Mouse (Mus musculus): ENCODE measurements around the gene Nr4a3. TPM values are rescaled to one million over a fixed set of nuclear protein-coding genes. Genes with fewer than 3 reads are reported as not detected.

The Nr4a3 gene
- polyA plus RNA-seq, 1 experiment: 6.5 TPM

- DNase-seq (ENCODE audit: low read depth): no peak
- TF ChIP-seq CTCF (IDR thresholded peaks at IDR 0.05; ENCODE audit: borderline replicate concordance, extremely low read depth, insufficient read depth, insufficient read length) (no peak), POLR2A (IDR thresholded peaks at IDR 0.05; ENCODE audit: borderline replicate concordance, extremely low read depth, insufficient read depth, insufficient read length, poor library complexity, severe bottlenecking) (no peak)
These were observed 6.2 kb downstream of the Nr4a3 start for GRCm38 (mm10) chr4:48051086-48051673.

GRCm38 (mm10) chr4:48051674-48052121 is 6.7 kb downstream of the Nr4a3 start:
- no peak for TF ChIP-seq CTCF (IDR thresholded peaks at IDR 0.05; ENCODE audit: borderline replicate concordance, extremely low read depth, insufficient read depth, insufficient read length)
- no peak for TF ChIP-seq POLR2A (IDR thresholded peaks at IDR 0.05; ENCODE audit: borderline replicate concordance, extremely low read depth, insufficient read depth, insufficient read length, poor library complexity, severe bottlenecking)

GRCm38 (mm10) chr4:48061716-48062115 is 16.8 kb downstream of the Nr4a3 start:
- DNase-seq (ENCODE audit: low read depth): no peak
- TF ChIP-seq POLR2A (IDR thresholded peaks at IDR 0.05; ENCODE audit: borderline replicate concordance, extremely low read depth, insufficient read depth, insufficient read length, poor library complexity, severe bottlenecking) (no peak), CTCF (IDR thresholded peaks at IDR 0.05; ENCODE audit: borderline replicate concordance, extremely low read depth, insufficient read depth, insufficient read length) (no peak)

More at GRCm38 (mm10) chr4:48051674-48052121, 6.7 kb downstream of the Nr4a3 start:
- peak; percentile 18 for DNase-seq (ENCODE audit: low read depth)

- no peak for DNase-seq (ENCODE audit: low read depth)
- TF ChIP-seq CTCF (IDR thresholded peaks at IDR 0.05; ENCODE audit: borderline replicate concordance, extremely low read depth, insufficient read depth, insufficient read length) (no peak), POLR2A (IDR thresholded peaks at IDR 0.05; ENCODE audit: borderline replicate concordance, extremely low read depth, insufficient read depth, insufficient read length, poor library complexity, severe bottlenecking) (no peak)
These were observed 19.4 kb downstream of the Nr4a3 start for GRCm38 (mm10) chr4:48064311-48064710.

GRCm38 (mm10) chr4:48066676-48067075 is 21.7 kb downstream of the Nr4a3 start:
- DNase-seq (ENCODE audit: low read depth): no peak
- no peak for TF ChIP-seq POLR2A (IDR thresholded peaks at IDR 0.05; ENCODE audit: borderline replicate concordance, extremely low read depth, insufficient read depth, insufficient read length, poor library complexity, severe bottlenecking)
- TF ChIP-seq CTCF (IDR thresholded peaks at IDR 0.05; ENCODE audit: borderline replicate concordance, extremely low read depth, insufficient read depth, insufficient read length): no peak

- TF ChIP-seq CTCF (IDR thresholded peaks at IDR 0.05; ENCODE audit: borderline replicate concordance, extremely low read depth, insufficient read depth, insufficient read length) (no peak), POLR2A (IDR thresholded peaks at IDR 0.05; ENCODE audit: borderline replicate concordance, extremely low read depth, insufficient read depth, insufficient read length, poor library complexity, severe bottlenecking) (no peak)
- no peak for DNase-seq (ENCODE audit: low read depth)
These were observed 24.2 kb downstream of the Nr4a3 start for GRCm38 (mm10) chr4:48069111-48069510.

GRCm38 (mm10) chr4:48072006-48072405 is 27.1 kb downstream of the Nr4a3 start:
- TF ChIP-seq POLR2A (IDR thresholded peaks at IDR 0.05; ENCODE audit: borderline replicate concordance, extremely low read depth, insufficient read depth, insufficient read length, poor library complexity, severe bottlenecking) (no peak), CTCF (IDR thresholded peaks at IDR 0.05; ENCODE audit: borderline replicate concordance, extremely low read depth, insufficient read depth, insufficient read length) (no peak)
- no peak for DNase-seq (ENCODE audit: low read depth)

- DNase-seq (ENCODE audit: low read depth): no peak
- no peak for TF ChIP-seq CTCF (IDR thresholded peaks at IDR 0.05; ENCODE audit: borderline replicate concordance, extremely low read depth, insufficient read depth, insufficient read length)
- no peak for TF ChIP-seq POLR2A (IDR thresholded peaks at IDR 0.05; ENCODE audit: borderline replicate concordance, extremely low read depth, insufficient read depth, insufficient read length, poor library complexity, severe bottlenecking)
These were observed 28.4 kb downstream of the Nr4a3 start for GRCm38 (mm10) chr4:48073325-48073724.

- no peak for DNase-seq (ENCODE audit: low read depth)
- no peak for TF ChIP-seq POLR2A (IDR thresholded peaks at IDR 0.05; ENCODE audit: borderline replicate concordance, extremely low read depth, insufficient read depth, insufficient read length, poor library complexity, severe bottlenecking)
- no peak for TF ChIP-seq CTCF (IDR thresholded peaks at IDR 0.05; ENCODE audit: borderline replicate concordance, extremely low read depth, insufficient read depth, insufficient read length)
These were observed 29.7 kb downstream of the Nr4a3 start for GRCm38 (mm10) chr4:48074451-48075240.

GRCm38 (mm10) chr4:48076693-48077471 is 31.9 kb downstream of the Nr4a3 start:
- no peak for TF ChIP-seq CTCF (IDR thresholded peaks at IDR 0.05; ENCODE audit: borderline replicate concordance, extremely low read depth, insufficient read depth, insufficient read length)
- TF ChIP-seq POLR2A (IDR thresholded peaks at IDR 0.05; ENCODE audit: borderline replicate concordance, extremely low read depth, insufficient read depth, insufficient read length, poor library complexity, severe bottlenecking): no peak
- peak; percentile 58 for DNase-seq (ENCODE audit: low read depth)

- TF ChIP-seq POLR2A (IDR thresholded peaks at IDR 0.05; ENCODE audit: borderline replicate concordance, extremely low read depth, insufficient read depth, insufficient read length, poor library complexity, severe bottlenecking) (no peak), CTCF (IDR thresholded peaks at IDR 0.05; ENCODE audit: borderline replicate concordance, extremely low read depth, insufficient read depth, insufficient read length) (no peak)
- no peak for DNase-seq (ENCODE audit: low read depth)
These were observed 33.3 kb downstream of the Nr4a3 start for GRCm38 (mm10) chr4:48078213-48078612.
